Mouse (Mus musculus) MEL (cell line): ENCODE measurements at regions not wholly inside any gene's neighbourhood (a gene's known extent, or its start where the extent isn't known, plus 50 kb on each side); places are given as distances from the start of the nearest gene placed in this dataset.

Source experiments
- CTCF ChIP-seq, 3 experiments: IDR thresholded peaks in 2 of 3; conservative IDR thresholded peaks in 1 of 3; 2 replicates each; pipeline ENCODE4 v1.5.1; 2011 to 2012; ENCODE audit warnings: low read length in 3 of 3, low read depth in 2 of 3, mild to moderate bottlenecking in 2 of 3, improper control_type of control experiment in 1 of 3, inconsistent platforms in 1 of 3, mixed read lengths in 1 of 3, moderate library complexity in 1 of 3; ENCODE audit not compliant: control insufficient read depth in 1 of 3, insufficient read depth in 1 of 3, poor library complexity in 1 of 3, severe bottlenecking in 1 of 3
- ELF1 ChIP-seq: IDR thresholded peaks from 2 replicates; pipeline ENCODE4 v1.6.1; 2014; ENCODE audit warnings: low read depth, mild to moderate bottlenecking, inconsistent platforms, low read length, improper control_type of control experiment, moderate library complexity
- EP300 ChIP-seq, 2 experiments: IDR thresholded peaks; 2 replicates each; pipeline ENCODE4 v1.6.1; 2011; ENCODE audit warnings: improper control_type of control experiment in 2 of 2, low read length in 2 of 2, low read depth in 1 of 2, mild to moderate bottlenecking in 1 of 2
- HCFC1 ChIP-seq: IDR thresholded peaks from 2 replicates; pipeline ENCODE4 v1.6.1; 2012; ENCODE audit warnings: low read depth, mild to moderate bottlenecking, inconsistent platforms, low read length, improper control_type of control experiment, moderate library complexity
- MXI1 ChIP-seq: IDR thresholded peaks from 2 replicates; pipeline ENCODE4 v1.6.1; 2011; ENCODE audit warnings: mild to moderate bottlenecking, low read depth, low read length, improper control_type of control experiment
- ZNF384 ChIP-seq: IDR thresholded peaks from 2 replicates; pipeline ENCODE4 v1.6.1; 2012; ENCODE audit warnings: low read depth, mild to moderate bottlenecking, inconsistent platforms, low read length, improper control_type of control experiment

GRCm38 (mm10) chr8:30797341-30797740 lies 2631.2 kb upstream of the 5930422O12Rik start:
- TF ChIP-seq CTCF (IDR thresholded peaks at IDR 0.05 in 2 of 3, conservative IDR thresholded peaks at IDR 0.05 in 1 of 3; ENCODE audit: control insufficient read depth in 1 of 3, insufficient read depth in 1 of 3, low read depth in 2 of 3, low read length in 3 of 3, poor library complexity in 1 of 3, severe bottlenecking in 1 of 3) (no peak), HCFC1 (no peak), ELF1 (no peak), EP300 (IDR thresholded peaks at IDR 0.05; ENCODE audit: low read depth in 1 of 2, low read length in 2 of 2) (no peak), ZNF384 (no peak), MXI1 (no peak)
